Comparison of ENCODE assay signal across 8 mouse cellular contexts in the genomic region with DNA sequence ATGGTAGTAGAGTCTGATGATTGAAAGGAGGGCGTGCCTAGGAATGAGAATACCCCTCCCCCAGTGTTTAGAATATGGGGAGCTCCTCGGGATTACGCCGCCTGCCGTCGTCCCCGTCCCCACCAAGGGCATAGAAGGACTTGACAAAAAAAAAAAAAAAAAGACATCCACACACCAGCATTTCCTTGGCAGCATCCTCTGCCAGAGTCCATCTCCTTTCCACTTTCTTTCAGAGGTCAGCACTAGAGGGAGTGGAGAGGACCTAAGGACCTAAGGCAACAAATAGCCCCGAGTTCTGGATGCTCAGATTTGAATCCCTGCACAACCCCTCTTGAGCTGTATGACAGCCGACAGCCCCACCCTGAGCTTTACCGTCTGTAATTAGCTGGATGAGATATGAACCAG. TPM values are rescaled to one million over a fixed set of nuclear protein-coding genes. Genes with fewer than 3 reads are reported as not detected.
DNase-seq lines count a peak whose midpoint lies in the region; ATAC-seq lines count a peak whose summit lies in the region.

No protein-coding gene starts in this region.

- peak overlapping the region; percentile 90 for H3K4me2 ChIP-seq in heart, embryonic 13.5 days
- H3K4me2 ChIP-seq in embryonic facial prominence, embryonic 14.5 days (ENCODE audit: low read depth, low read length) = peak overlapping the region; percentile 87
- peak overlapping the region; percentile 98; the same call in 1 of the 2 replicates for H3K4me2 ChIP-seq in neural tube, embryonic 14.5 days (ENCODE audit: low read depth, low read length)

- WGBS in heart, embryonic 13.5 days = 5% methylated on average over 10 of the region's 10 CpGs
- WGBS in embryonic facial prominence, embryonic 14.5 days = 3% methylated on average over 10 of the region's 10 CpGs
- 8% methylated on average over 10 of the region's 10 CpGs for WGBS in neural tube, embryonic 14.5 days

- H3K4me3 ChIP-seq in heart, embryonic 13.5 days = peak overlapping the region; percentile 72; the same call in 1 of the 2 replicates
- H3K4me3 ChIP-seq in embryonic facial prominence, embryonic 14.5 days (ENCODE audit: low read depth, low read length) = 0 out of 2 replicates have a peak overlapping the region, but pooled peaks have one; percentile 98
- no peak overlapping the region for H3K4me3 ChIP-seq in neural tube, embryonic 14.5 days (ENCODE audit: low read depth, low read length)

- no peaks in the 10 kb centered on the region for H3K9me3 ChIP-seq in heart, embryonic 13.5 days
- no peaks in the 10 kb centered on the region for H3K9me3 ChIP-seq in embryonic facial prominence, embryonic 14.5 days (ENCODE audit: control insufficient read depth, low read length)
- H3K9me3 ChIP-seq in neural tube, embryonic 14.5 days (ENCODE audit: control insufficient read depth, low read length) = no peaks in the 10 kb centered on the region

- H3K4me1 ChIP-seq in heart, embryonic 13.5 days = peaks cover 45% of the 10 kb centered on the region
- peaks cover 35% of the 10 kb centered on the region for H3K4me1 ChIP-seq in embryonic facial prominence, embryonic 14.5 days (ENCODE audit: control insufficient read depth, insufficient read depth, low read length)
- peaks cover 27% of the 10 kb centered on the region for H3K4me1 ChIP-seq in neural tube, embryonic 14.5 days (ENCODE audit: control insufficient read depth, insufficient read depth, low read length)

- ATAC-seq in heart, embryonic 13.5 days (ENCODE audit: extremely low read depth, insufficient number of reproducible peaks, low FRiP score, low TSS enrichment) = no peak
- no peak for ATAC-seq in embryonic facial prominence, embryonic 14.5 days (ENCODE audit: low read depth)
- no peak for ATAC-seq in neural tube, embryonic 14.5 days (ENCODE audit: low read depth)

- H3K27ac ChIP-seq in heart, embryonic 13.5 days (replicated peaks) = peak overlapping the region; percentile 99
- peak overlapping the region; percentile 99 for H3K27ac ChIP-seq in embryonic facial prominence, embryonic 14.5 days (replicated peaks; ENCODE audit: low read depth, low read length)
- H3K27ac ChIP-seq in neural tube, embryonic 14.5 days (ENCODE audit: low read depth, low read length) = peak overlapping the region; percentile 97; the same call in 1 of the 2 replicates

- DNase-seq in heart, adult 9 months (ENCODE audit: low spot score in 2 of 2) = no peak
- peak; percentile 24 for DNase-seq in embryonic facial prominence, embryonic 14.5 days (ENCODE audit: low spot score)
- peak; percentile 43 to 53 for DNase-seq in kidney, postnatal 4 days
- no peak for DNase-seq in frontal cortex, postnatal 14 days (ENCODE audit: low spot score in 2 of 2)
- DNase-seq in adipocyte (ENCODE audit: low spot score) = no peak
- DNase-seq in adrenal gland, postnatal 10 days = no peak

- H3K36me3 ChIP-seq in heart, embryonic 13.5 days = no peaks in the 10 kb centered on the region
- H3K36me3 ChIP-seq in embryonic facial prominence, embryonic 14.5 days (ENCODE audit: control insufficient read depth, insufficient read depth, low read length) = no peaks in the 10 kb centered on the region
- H3K36me3 ChIP-seq in neural tube, embryonic 14.5 days (ENCODE audit: control insufficient read depth, insufficient read depth, low read length) = no peaks in the 10 kb centered on the region

- no peaks in the 10 kb centered on the region for H3K27me3 ChIP-seq in heart, embryonic 13.5 days (replicated peaks)
- H3K27me3 ChIP-seq in embryonic facial prominence, embryonic 14.5 days (replicated peaks; ENCODE audit: control insufficient read depth, insufficient read depth, low read length) = no peaks in the 10 kb centered on the region
- H3K27me3 ChIP-seq in neural tube, embryonic 14.5 days (ENCODE audit: control insufficient read depth, insufficient read depth, low read length) = no peaks in the 10 kb centered on the region

- H3K9ac ChIP-seq in heart, embryonic 13.5 days = no peak overlapping the region
- H3K9ac ChIP-seq in embryonic facial prominence, embryonic 14.5 days (ENCODE audit: low read depth, low read length) = no peak overlapping the region; the same call in 1 of the 2 replicates
- H3K9ac ChIP-seq in neural tube, embryonic 14.5 days (replicated peaks; ENCODE audit: low read depth, low read length) = no peak overlapping the region

RNA-seq across cellular contexts. Expression of a gene that starts 1.6 kb away (rescaled TPM):
- polyA plus RNA-seq in heart, embryonic 13.5 days (2015; fragmentation: Nextera tagmentation; extraction: Ambion mirVana) = 64.7 and 69.7 TPM in 2 replicates
- 80.6 and 82.0 TPM in 2 replicates for polyA plus RNA-seq in embryonic facial prominence, embryonic 14.5 days (2014; fragmentation: Nextera tagmentation; extraction: Ambion mirVana)
- 93.1 and 98.6 TPM in 2 replicates for polyA plus RNA-seq in neural tube, embryonic 14.5 days (2014; fragmentation: Nextera tagmentation; extraction: Ambion mirVana)
- total RNA-seq in adrenal gland, postnatal 10 days (2021) = 10 to 100 TPM; 75.3 to 92.1 TPM

RNA-seq across cellular contexts. Expression of a gene that starts 1.9 kb away (rescaled TPM):
- 19.9 and 21.4 TPM in 2 replicates for polyA plus RNA-seq in heart, embryonic 13.5 days (2015; fragmentation: Nextera tagmentation; extraction: Ambion mirVana)
- polyA plus RNA-seq in embryonic facial prominence, embryonic 14.5 days (2014; fragmentation: Nextera tagmentation; extraction: Ambion mirVana) = 41.8 and 41.9 TPM in 2 replicates
- 21.7 and 29.3 TPM in 2 replicates for polyA plus RNA-seq in neural tube, embryonic 14.5 days (2014; fragmentation: Nextera tagmentation; extraction: Ambion mirVana)
- 10 to 100 TPM; 23.5 to 36.5 TPM for total RNA-seq in adrenal gland, postnatal 10 days (2021)

RNA-seq across cellular contexts. Expression of a gene that starts 29.0 kb away (rescaled TPM):
- polyA plus RNA-seq in heart, embryonic 13.5 days (2015; fragmentation: Nextera tagmentation; extraction: Ambion mirVana) = 48.4 and 48.9 TPM in 2 replicates
- polyA plus RNA-seq in embryonic facial prominence, embryonic 14.5 days (2014; fragmentation: Nextera tagmentation; extraction: Ambion mirVana) = 77.1 and 82.2 TPM in 2 replicates
- polyA plus RNA-seq in neural tube, embryonic 14.5 days (2014; fragmentation: Nextera tagmentation; extraction: Ambion mirVana) = 61.4 and 61.7 TPM in 2 replicates
- total RNA-seq in adrenal gland, postnatal 10 days (2021) = 10 to 100 TPM; 38.8 to 45.0 TPM

RNA-seq across cellular contexts. Expression of a gene that starts 43.3 kb away (rescaled TPM):
- 5.9 and 6.3 TPM in 2 replicates for polyA plus RNA-seq in heart, embryonic 13.5 days (2015; fragmentation: Nextera tagmentation; extraction: Ambion mirVana)
- 4.5 and 6.4 TPM in 2 replicates for polyA plus RNA-seq in embryonic facial prominence, embryonic 14.5 days (2014; fragmentation: Nextera tagmentation; extraction: Ambion mirVana)
- 1.4 and 2.4 TPM in 2 replicates for polyA plus RNA-seq in neural tube, embryonic 14.5 days (2014; fragmentation: Nextera tagmentation; extraction: Ambion mirVana)
- total RNA-seq in adrenal gland, postnatal 10 days (2021) = 10 to 100 TPM in 1 of 2 experiments, 1 to 10 TPM in 1; 9.9 to 12.0 TPM

RNA-seq across cellular contexts. Expression of a gene that starts 48.3 kb away (rescaled TPM):
- polyA plus RNA-seq in heart, embryonic 13.5 days (2015; fragmentation: Nextera tagmentation; extraction: Ambion mirVana) = 12.7 and 13.0 TPM in 2 replicates
- 13.7 and 15.2 TPM in 2 replicates for polyA plus RNA-seq in embryonic facial prominence, embryonic 14.5 days (2014; fragmentation: Nextera tagmentation; extraction: Ambion mirVana)
- polyA plus RNA-seq in neural tube, embryonic 14.5 days (2014; fragmentation: Nextera tagmentation; extraction: Ambion mirVana) = 21.7 and 22.5 TPM in 2 replicates
- total RNA-seq in adrenal gland, postnatal 10 days (2021) = 10 to 100 TPM; 14.6 to 19.2 TPM

Comparison
In these comparisons a context has a peak if more than half of its experiments do, and no peak if none do; other contexts are left out.
1. DNase-seq: peak in embryonic facial prominence, embryonic 14.5 days (single experiment) and kidney, postnatal 4 days (2 of 2); none in heart, adult 9 months (0 of 2), frontal cortex, postnatal 14 days (0 of 2), adipocyte (single experiment) and adrenal gland, postnatal 10 days (single experiment).
2. Peak in every context shown above with its lines, with median percentiles within 50 percentile points of each other: H3K27ac ChIP-seq and H3K4me2 ChIP-seq.